In the genomic region with DNA sequence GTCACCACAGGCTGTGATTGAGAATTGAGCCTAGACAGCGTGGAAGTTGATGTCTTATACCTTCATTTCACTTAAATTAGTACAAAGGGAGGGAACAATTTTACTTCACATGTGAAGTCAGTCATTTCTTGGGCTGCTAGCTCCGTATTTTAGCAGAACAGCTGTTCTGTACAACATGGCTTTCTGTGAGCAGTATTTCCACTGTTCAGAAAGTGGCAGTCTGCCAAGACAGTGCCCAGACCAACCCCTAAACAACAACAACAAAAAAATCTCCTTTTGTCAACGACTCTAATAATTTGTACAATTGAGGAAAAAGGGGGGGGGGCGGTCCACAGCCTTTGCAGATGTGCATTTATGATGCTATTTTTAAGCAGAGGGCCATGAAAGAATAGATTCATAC, we compare ENCODE assay signal across 20 mouse cellular contexts.
DNase-seq lines count a peak whose midpoint lies in the region; ATAC-seq and TF ChIP-seq lines count a peak whose summit lies in the region.
"Had no signal": no experiment of that assay in that cellular context is flagged by ENCODE, and none has a peak within 500 bp of the region (broad histone marks: within the 10 kb centered on the region; RNA-seq: fewer than 3 reads in every experiment).

No protein-coding gene starts in this region.

- H3K9me3 ChIP-seq in embryonic facial prominence, embryonic 14.5 days (ENCODE audit: control insufficient read depth, low read length) = peaks cover 2% of the 10 kb centered on the region; the same call in 1 of the 2 replicates
- H3K9me3 ChIP-seq in embryonic facial prominence, embryonic 10.5 days = no peaks in the 10 kb centered on the region
- H3K9me3 ChIP-seq: heart, embryonic 10.5 days; limb, embryonic 12.5 days; liver, embryonic 15.5 days; megakaryocyte, embryonic 14.5 days had no signal

- no peaks in the 10 kb centered on the region for H3K36me3 ChIP-seq in embryonic facial prominence, embryonic 14.5 days (ENCODE audit: control insufficient read depth, insufficient read depth, low read length)
- H3K36me3 ChIP-seq in embryonic facial prominence, embryonic 10.5 days (replicated peaks) = no peaks in the 10 kb centered on the region
- H3K36me3 ChIP-seq: G1E; heart, embryonic 10.5 days; limb, embryonic 12.5 days; liver, embryonic 15.5 days had no signal

- H3K27me3 ChIP-seq in embryonic facial prominence, embryonic 14.5 days (replicated peaks; ENCODE audit: control insufficient read depth, insufficient read depth, low read length) = no peaks in the 10 kb centered on the region
- no peaks in the 10 kb centered on the region for H3K27me3 ChIP-seq in embryonic facial prominence, embryonic 10.5 days (replicated peaks; ENCODE audit: low read depth, poor library complexity, severe bottlenecking)
- H3K27me3 ChIP-seq: limb, embryonic 12.5 days; liver, embryonic 15.5 days; megakaryocyte, embryonic 14.5 days had no signal

- no peaks in the 10 kb centered on the region for H3K4me1 ChIP-seq in embryonic facial prominence, embryonic 14.5 days (ENCODE audit: control insufficient read depth, insufficient read depth, low read length)
- H3K4me1 ChIP-seq in embryonic facial prominence, embryonic 10.5 days = no peaks in the 10 kb centered on the region
- H3K4me1 ChIP-seq: heart, embryonic 10.5 days; liver, embryonic 15.5 days; megakaryocyte, embryonic 14.5 days had no signal

- H3K9ac ChIP-seq in embryonic facial prominence, embryonic 14.5 days (ENCODE audit: low read depth, low read length) = no peak overlapping the region
- H3K9ac ChIP-seq: limb, embryonic 12.5 days; liver, embryonic 15.5 days had no signal

- TF ChIP-seq CTCF in left cerebral cortex, adult 2 months (IDR thresholded peaks at IDR 0.05) = no peak

- H3K4me2 ChIP-seq in embryonic facial prominence, embryonic 14.5 days (ENCODE audit: low read depth, low read length) = no peak overlapping the region
- H3K4me2 ChIP-seq: limb, embryonic 12.5 days; liver, embryonic 15.5 days had no signal

- intact Hi-C loops in left cerebral cortex, postnatal 14 days (cut with DNase I) = no loop called here
- intact Hi-C loops in left cerebral cortex, adult 2 months (cut with DNase I) = no loop called here

- WGBS in embryonic facial prominence, embryonic 14.5 days = 54% methylated on average over 4 of the region's 4 CpGs
- 81% methylated on average over 4 of the region's 4 CpGs for WGBS in embryonic facial prominence, embryonic 10.5 days

- no peak overlapping the region for H3K27ac ChIP-seq in embryonic facial prominence, embryonic 14.5 days (replicated peaks; ENCODE audit: low read depth, low read length)
- no peak overlapping the region for H3K27ac ChIP-seq in embryonic facial prominence, embryonic 10.5 days (replicated peaks)
- H3K27ac ChIP-seq in left cerebral cortex, adult 2 months = no peak overlapping the region
- H3K27ac ChIP-seq: heart, embryonic 10.5 days; limb, embryonic 12.5 days; liver, embryonic 15.5 days; stomach, postnatal 0 days had no signal

- H3K4me3 ChIP-seq in embryonic facial prominence, embryonic 14.5 days (ENCODE audit: low read depth, low read length) = no peak overlapping the region
- H3K4me3 ChIP-seq in embryonic facial prominence, embryonic 10.5 days = no peak overlapping the region
- no peak overlapping the region for H3K4me3 ChIP-seq in left cerebral cortex, adult 2 months
- H3K4me3 ChIP-seq: heart, embryonic 10.5 days; limb, embryonic 12.5 days; liver, embryonic 15.5 days; megakaryocyte, embryonic 14.5 days had no signal

- no peak for ATAC-seq in embryonic facial prominence, embryonic 14.5 days (ENCODE audit: low read depth)
- ATAC-seq: CD4-positive, CD25-positive, alpha-beta regulatory T cell, adult 4 months had no signal

- DNase-seq in embryonic facial prominence, embryonic 14.5 days (ENCODE audit: low spot score) = peak; percentile 37
- DNase-seq in embryonic facial prominence, embryonic 10.5 days (ENCODE audit: low spot score) = no peak
- DNase-seq in left cerebral cortex, postnatal 14 days (ENCODE audit: low spot score in 2 of 2) = peak; percentile 13 to 31
- no peak for DNase-seq in left cerebral cortex, adult 2 months (ENCODE audit: extremely low spot score in 1 of 2, low spot score in 2 of 2)
- DNase-seq in right cerebral cortex, adult 18-20 months = peak; percentile 11
- DNase-seq in right cerebral cortex, postnatal 25 days = no peak
- no peak for DNase-seq in embryo, embryonic 10 days (ENCODE audit: low spot score)
- no peak for DNase-seq in adrenal gland, postnatal 25 days
- DNase-seq: cerebellum, adult 11 months; heart, postnatal 14 days; kidney, postnatal 4 days; lung, postnatal 14 days; thymus, postnatal 14 days had no signal

Comparison
In these comparisons a context has a peak if more than half of its experiments do, and no peak if none do; other contexts are left out.
1. DNase-seq: peak in embryonic facial prominence, embryonic 14.5 days (single experiment), left cerebral cortex, postnatal 14 days (2 of 2) and right cerebral cortex, adult 18-20 months (single experiment); none in embryonic facial prominence, embryonic 10.5 days (single experiment), left cerebral cortex, adult 2 months (0 of 2), right cerebral cortex, postnatal 25 days (single experiment), embryo, embryonic 10 days (single experiment) and adrenal gland, postnatal 25 days (single experiment).